Comparison of ENCODE assay signal across 16 mouse cellular contexts in genomic region chr11:26513683-26514082, GRCm38 (mm10).
DNase-seq lines count a peak whose midpoint lies in the region; ATAC-seq and TF ChIP-seq lines count a peak whose summit lies in the region.
"Had no signal": no experiment of that assay in that cellular context is flagged by ENCODE, and none has a peak within 500 bp of the region (broad histone marks: within the 10 kb centered on the region; RNA-seq: fewer than 3 reads in every experiment).

No protein-coding gene starts in this region.

- H3K4me1 ChIP-seq in liver, adult 2 months (ENCODE audit: control insufficient read depth, insufficient read depth, low read length) = no peaks in the 10 kb centered on the region
- H3K4me1 ChIP-seq in liver, embryonic 11.5 days (replicated peaks; ENCODE audit: control insufficient read depth, insufficient read depth, low read length) = no peaks in the 10 kb centered on the region
- no peaks in the 10 kb centered on the region for H3K4me1 ChIP-seq in testis, adult 2 months (ENCODE audit: control insufficient read depth, insufficient read depth, low read length)
- H3K4me1 ChIP-seq: embryonic facial prominence, embryonic 13.5 days had no signal

- peak; percentile 90 for ATAC-seq in frontal cortex, adult (ENCODE audit: low TSS enrichment)
- no peak for ATAC-seq in liver, embryonic 11.5 days (replicated peaks; ENCODE audit: low FRiP score)
- ATAC-seq: activated CD4-positive, CD25-positive, alpha-beta regulatory T cell, adult 4 months had no signal

- H3K27me3 ChIP-seq in liver, adult 2 months (ENCODE audit: control insufficient read depth, insufficient read depth, low read length) = no peaks in the 10 kb centered on the region
- H3K27me3 ChIP-seq in liver, embryonic 11.5 days (replicated peaks; ENCODE audit: control insufficient read depth, insufficient read depth, low read length) = no peaks in the 10 kb centered on the region
- H3K27me3 ChIP-seq in testis, adult 2 months (ENCODE audit: control insufficient read depth, insufficient read depth, low read length) = no peaks in the 10 kb centered on the region
- H3K27me3 ChIP-seq: embryonic facial prominence, embryonic 13.5 days; limb, embryonic 13.5 days had no signal

- no peak overlapping the region for H3K4me2 ChIP-seq in liver, embryonic 11.5 days
- H3K4me2 ChIP-seq: embryonic facial prominence, embryonic 13.5 days; hindbrain, embryonic 14.5 days; limb, embryonic 13.5 days had no signal

- no peaks in the 10 kb centered on the region for H3K79me2 ChIP-seq in liver, adult 2 months (ENCODE audit: control insufficient read depth, insufficient read depth, low read length)

- no peak for DNase-seq in frontal cortex, postnatal 25 days (ENCODE audit: low spot score in 2 of 2)
- DNase-seq in liver, adult 2 months (ENCODE audit: extremely low read depth, low read depth, low spot score) = no peak
- no peak for DNase-seq in liver, embryonic 11.5 days (ENCODE audit: low spot score)
- DNase-seq in testis, postnatal 10 days (ENCODE audit: low spot score) = no peak
- DNase-seq in yolk sac, embryonic 10.5 days (ENCODE audit: low spot score) = no peak
- DNase-seq in ovary, postnatal 14 days (ENCODE audit: low spot score) = no peak
- DNase-seq: adrenal gland, postnatal 36 days; gastrocnemius, adult 2 months; heart, adult 11 months; kidney, adult 18-20 months had no signal

- H3K27ac ChIP-seq in liver, adult 2 months (replicated peaks; ENCODE audit: insufficient read depth, low read depth, low read length) = no peak overlapping the region
- H3K27ac ChIP-seq in liver, embryonic 11.5 days (ENCODE audit: low read depth, low read length) = no peak overlapping the region
- H3K27ac ChIP-seq in testis, adult 2 months (ENCODE audit: control insufficient read depth, insufficient read depth, low read depth, low read length) = no peak overlapping the region
- H3K27ac ChIP-seq: embryonic facial prominence, embryonic 13.5 days; gastrocnemius, adult 2 months; hindbrain, embryonic 14.5 days; limb, embryonic 13.5 days had no signal

- no peak for TF ChIP-seq POLR2A in liver, adult 2 months (IDR thresholded peaks at IDR 0.05; ENCODE audit: extremely low read depth, insufficient read depth, low read length)
- TF ChIP-seq POLR2A in testis, adult 2 months (IDR thresholded peaks at IDR 0.05; ENCODE audit: control insufficient read depth, low read depth, low read length) = no peak

- 0 out of 2 replicates have a peak, but pooled peaks have one; percentile 2 for TF ChIP-seq CTCF in liver, adult 2 months (IDR thresholded peaks at IDR 0.05; ENCODE audit: low read depth, low read length)
- TF ChIP-seq CTCF in testis, adult 2 months (IDR thresholded peaks at IDR 0.05; ENCODE audit: control insufficient read depth, insufficient read depth, insufficient replicate concordance, low read depth, low read length) = peak; percentile 11; the same call in 1 of the 2 replicates

- H3K4me3 ChIP-seq in liver, adult 2 months (ENCODE audit: insufficient read depth, low read depth, low read length) = no peak overlapping the region
- no peak overlapping the region for H3K4me3 ChIP-seq in liver, embryonic 11.5 days (ENCODE audit: low read depth, low read length)
- no peak overlapping the region for H3K4me3 ChIP-seq in testis, adult 2 months (ENCODE audit: control insufficient read depth, low read depth, low read length)
- H3K4me3 ChIP-seq: embryonic facial prominence, embryonic 13.5 days; gastrocnemius, adult 2 months; limb, embryonic 13.5 days had no signal

- H3K9ac ChIP-seq in liver, adult 2 months (ENCODE audit: low read depth, low read length) = no peak overlapping the region
- no peak overlapping the region for H3K9ac ChIP-seq in liver, embryonic 11.5 days (ENCODE audit: low read depth, low read length)
- H3K9ac ChIP-seq: embryonic facial prominence, embryonic 13.5 days; hindbrain, embryonic 14.5 days; limb, embryonic 13.5 days had no signal

- no peaks in the 10 kb centered on the region for H3K36me3 ChIP-seq in liver, adult 2 months (ENCODE audit: control insufficient read depth, insufficient read depth, low read length)
- no peaks in the 10 kb centered on the region; the same call in 1 of the 2 replicates for H3K36me3 ChIP-seq in liver, embryonic 11.5 days (ENCODE audit: control insufficient read depth, insufficient read depth, low read length)
- H3K36me3 ChIP-seq in testis, adult 2 months (ENCODE audit: control insufficient read depth, insufficient read depth, low read length) = no peaks in the 10 kb centered on the region

- no peaks in the 10 kb centered on the region for H3K9me3 ChIP-seq in liver, embryonic 11.5 days (ENCODE audit: control insufficient read depth, low read length)
- H3K9me3 ChIP-seq: embryonic facial prominence, embryonic 13.5 days; limb, embryonic 13.5 days had no signal
